Mouse (Mus musculus) lung, postnatal 0 days (tissue): ENCODE measurements around the gene Cntn4. TPM values are rescaled to one million over a fixed set of nuclear protein-coding genes. Genes with fewer than 3 reads are reported as not detected.

ENCODE experiments used
- ATAC-seq: fragments of 200-750 bp; cut with Nextera tagmentation; 2 replicates; pipeline ENCODE4 v1.8.0; 2017; ENCODE audit warnings: moderate library complexity
- DNase-seq: peaks from one replicate; pipeline ENCODE4 v3.0.0-alpha.2; 2016; ENCODE audit warnings: low spot score
- H3K27ac ChIP-seq: fragments of 300-500 bp; sonication (generic); 2 replicates; pipeline ENCODE4 v1.5.1; 2014; ENCODE audit warnings: antibody characterized with exemption, mild to moderate bottlenecking, low read length, mixed read lengths
- H3K27me3 ChIP-seq: fragments of 300-500 bp; sonication (generic); replicated peaks from 2 replicates; pipeline ENCODE4 v1.6.1; 2014; ENCODE audit warnings: low read length, mixed read lengths; ENCODE audit not compliant: insufficient read depth
- H3K36me3 ChIP-seq: fragments of 300-500 bp; sonication (generic); 2 replicates; pipeline ENCODE4 v1.6.1; 2014; ENCODE audit warnings: low read length, mixed read lengths; ENCODE audit not compliant: insufficient read depth
- H3K4me1 ChIP-seq: fragments of 300-500 bp; sonication (generic); 2 replicates; pipeline ENCODE4 v1.6.1; 2014; ENCODE audit warnings: antibody characterized with exemption, low read depth, low read length, mixed read lengths; ENCODE audit not compliant: insufficient read depth
- H3K4me2 ChIP-seq: fragments of 300-500 bp; sonication (generic); replicated peaks from 2 replicates; pipeline ENCODE4 v1.6.1; 2014; ENCODE audit warnings: low read depth, mild to moderate bottlenecking, low read length, moderate library complexity, mixed read lengths
- H3K4me3 ChIP-seq: fragments of 300-500 bp; sonication (generic); 2 replicates; pipeline ENCODE4 v1.5.1; 2014; ENCODE audit warnings: low read depth, low read length
- H3K9ac ChIP-seq: fragments of 300-500 bp; sonication (generic); replicated peaks from 2 replicates; pipeline ENCODE4 v1.6.1; 2014; ENCODE audit warnings: low read depth, mild to moderate bottlenecking
- H3K9me3 ChIP-seq: fragments of 300-500 bp; sonication (generic); 2 replicates; pipeline ENCODE4 v1.6.1; 2016; ENCODE audit warnings: low read length, mixed read lengths
- CTCF ChIP-seq: IDR thresholded peaks from 2 replicates; pipeline ENCODE4 v1.5.1; 2016; ENCODE audit warnings: antibody characterized with exemption, mild to moderate bottlenecking
- EP300 ChIP-seq: IDR thresholded peaks from 2 replicates; pipeline ENCODE4 v1.6.1; 2016; ENCODE audit warnings: antibody characterized with exemption, mild to moderate bottlenecking, control low read depth
- whole genome bisulfite sequencing: fragments of 180-500 bp; shearing (Covaris S2); extraction: QIAGEN DNeasy Blood & Tissue Kit; methylation state at CpG from one replicate; pipeline ENCODE4 v1.1.7; 2014; 5-methylcytosine and 5-hydroxymethylcytosine counted together
- polyA plus RNA-seq: library from polyadenylated mRNA; unstranded; fragments of >200 nt; fragmentation: Nextera tagmentation; extraction: Ambion mirVana; gene quantifications from 2 replicates; pipeline ENCODE4 v1.2.1, GENCODE M21; 2015

The Cntn4 gene
- polyA plus RNA-seq, 1 experiment from 2014 or later = 0.12 TPM

GRCm38 (mm10) chr6:105683251-105683650, 5.8 kb downstream of the Cntn4 start:
- Histone ChIP-seq H3K4me1 (no peaks in the 10 kb centered on the region), H3K4me2 (no peak overlapping the region), H3K9ac (no peak overlapping the region), H3K4me3 (no peak overlapping the region), H3K27me3 (no peaks in the 10 kb centered on the region), H3K36me3 (no peaks in the 10 kb centered on the region), H3K9me3 (no peaks in the 10 kb centered on the region), H3K27ac (no peak overlapping the region)
- ATAC-seq (no peak), DNase-seq (no peak)
- no peak for TF ChIP-seq EP300
- TF ChIP-seq CTCF = no peak
- 83% methylated on average over 5 of the region's 5 CpGs for WGBS

DNA sequence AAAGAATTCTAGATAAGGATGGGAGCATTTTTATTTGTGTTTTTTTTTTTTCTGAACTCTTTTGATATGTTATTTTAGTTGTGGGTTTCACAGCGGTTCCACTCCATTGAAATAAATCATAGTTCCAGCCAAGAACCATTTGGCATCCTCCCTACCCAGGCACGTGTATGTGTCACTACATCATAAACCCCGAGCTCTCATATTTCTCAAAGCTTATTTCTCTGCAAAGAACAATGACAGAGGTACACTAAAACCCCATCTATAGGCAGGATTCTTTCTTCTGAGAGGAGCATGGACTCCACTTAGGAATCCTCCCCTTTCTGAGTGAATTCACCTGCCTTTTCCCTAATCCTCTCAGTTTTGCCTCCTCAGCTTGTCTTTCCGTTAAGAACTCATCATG, 6.7 kb downstream of the Cntn4 start:
- TF ChIP-seq CTCF (no peak), EP300 (no peak)
- H3K27ac ChIP-seq = no peak overlapping the region
- H3K9ac ChIP-seq = no peak overlapping the region
- 31% methylated on average over 4 of the region's 4 CpGs for WGBS
- ATAC-seq (no peak), DNase-seq (no peak)
- H3K36me3 ChIP-seq = no peaks in the 10 kb centered on the region
- H3K9me3 ChIP-seq = no peaks in the 10 kb centered on the region
- no peak overlapping the region for H3K4me3 ChIP-seq
- no peak overlapping the region for H3K4me2 ChIP-seq
- no peaks in the 10 kb centered on the region for H3K4me1 ChIP-seq
- H3K27me3 ChIP-seq = no peaks in the 10 kb centered on the region

- H3K27me3 ChIP-seq = no peaks in the 10 kb centered on the region
- H3K36me3 ChIP-seq = no peaks in the 10 kb centered on the region
- H3K9me3 ChIP-seq = no peaks in the 10 kb centered on the region
- DNase-seq = no peak
- no peaks in the 10 kb centered on the region for H3K4me1 ChIP-seq
- ATAC-seq = no peak
- no peak overlapping the region for H3K27ac ChIP-seq
- no peak overlapping the region for H3K9ac ChIP-seq
- TF ChIP-seq EP300 = no peak
- no peak for TF ChIP-seq CTCF
- no peak overlapping the region for H3K4me3 ChIP-seq
- H3K4me2 ChIP-seq = no peak overlapping the region
Measured at GRCm38 (mm10) chr6:105688195-105688594, 10.7 kb downstream of the Cntn4 start.

DNA sequence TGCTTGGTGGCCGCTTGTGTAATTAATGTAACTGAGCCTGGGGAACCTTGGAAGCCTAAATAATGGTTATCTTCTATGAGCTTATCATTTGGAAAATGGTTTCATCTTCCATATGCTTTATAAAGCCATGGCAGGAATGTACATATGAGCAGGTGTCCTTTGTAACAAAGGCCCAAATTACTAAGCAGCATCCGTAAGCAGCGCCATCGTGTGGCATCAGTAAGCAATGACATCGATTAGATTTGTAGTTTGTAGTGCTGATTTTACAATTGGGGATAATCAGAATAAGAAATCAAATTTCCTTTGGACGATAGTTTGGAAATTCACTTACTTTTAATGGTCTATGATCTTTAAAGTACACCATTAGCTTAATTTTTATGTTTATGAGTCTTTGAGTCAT, 64.6 kb downstream of the Cntn4 start:
- Histone ChIP-seq H3K27ac (no peak overlapping the region), H3K36me3 (no peaks in the 10 kb centered on the region), H3K9me3 (no peaks in the 10 kb centered on the region), H3K4me2 (no peak overlapping the region), H3K9ac (no peak overlapping the region), H3K4me3 (no peak overlapping the region), H3K4me1 (no peaks in the 10 kb centered on the region), H3K27me3 (no peaks in the 10 kb centered on the region)
- WGBS = 27% methylated on average over 6 of the region's 6 CpGs
- DNase-seq (no peak), ATAC-seq (no peak)
- no peak for TF ChIP-seq EP300
- TF ChIP-seq CTCF = peak; percentile 35

- no peak overlapping the region for H3K4me3 ChIP-seq
Measured at GRCm38 (mm10) chr6:105780616-105781015, 103.2 kb downstream of the Cntn4 start.

GRCm38 (mm10) chr6:105788462-105788861, 111.0 kb downstream of the Cntn4 start:
- no peaks in the 10 kb centered on the region for H3K27me3 ChIP-seq

More at GRCm38 (mm10) chr6:105780616-105781015, 103.2 kb downstream of the Cntn4 start:
- WGBS = 84% methylated on average over 1 of the region's 1 CpGs
- no peak overlapping the region for H3K27ac ChIP-seq
- no peak for DNase-seq
- TF ChIP-seq EP300 = no peak
- no peak for TF ChIP-seq CTCF
- no peaks in the 10 kb centered on the region for H3K9me3 ChIP-seq
- no peak for ATAC-seq
- H3K4me2 ChIP-seq = no peak overlapping the region
- no peaks in the 10 kb centered on the region for H3K4me1 ChIP-seq
- no peak overlapping the region for H3K9ac ChIP-seq
- H3K36me3 ChIP-seq = no peaks in the 10 kb centered on the region
- H3K27me3 ChIP-seq = no peaks in the 10 kb centered on the region

DNA sequence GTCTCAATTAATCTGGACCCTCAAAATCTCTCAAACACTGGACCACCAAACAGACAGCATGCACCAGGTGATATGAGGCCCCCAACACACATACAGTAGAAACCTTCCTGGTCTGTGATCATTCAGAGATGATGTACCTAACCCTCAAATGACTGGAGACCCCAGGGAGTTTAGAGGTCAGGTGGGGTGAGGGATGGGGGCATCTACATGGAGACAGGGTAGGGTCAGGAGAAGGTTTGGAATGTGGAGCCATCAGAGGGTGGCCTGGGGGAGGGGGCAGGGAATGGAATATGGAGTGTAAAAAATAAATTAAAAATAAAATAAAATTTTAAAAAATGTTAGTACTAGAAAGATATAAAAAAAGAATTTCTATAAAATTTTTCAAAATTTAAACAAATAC, 157.6 kb downstream of the Cntn4 start:
- DNase-seq = no peak
- no peak overlapping the region for H3K4me2 ChIP-seq
- ATAC-seq = no peak
- H3K4me3 ChIP-seq = no peak overlapping the region
- H3K9ac ChIP-seq = no peak overlapping the region
- no peaks in the 10 kb centered on the region for H3K9me3 ChIP-seq
- no peaks in the 10 kb centered on the region for H3K4me1 ChIP-seq
- no peaks in the 10 kb centered on the region for H3K36me3 ChIP-seq
- H3K27me3 ChIP-seq = no peaks in the 10 kb centered on the region
- TF ChIP-seq CTCF (no peak), EP300 (no peak)
- H3K27ac ChIP-seq = no peak overlapping the region

More at GRCm38 (mm10) chr6:105788462-105788861, 111.0 kb downstream of the Cntn4 start:
- ATAC-seq (no peak), DNase-seq (no peak)
- Histone ChIP-seq H3K4me2 (no peak overlapping the region), H3K4me1 (no peaks in the 10 kb centered on the region), H3K9ac (no peak overlapping the region), H3K27ac (no peak overlapping the region), H3K36me3 (no peaks in the 10 kb centered on the region), H3K4me3 (no peak overlapping the region), H3K9me3 (no peaks in the 10 kb centered on the region)
- WGBS = 92% methylated on average over 2 of the region's 2 CpGs
- no peak for TF ChIP-seq EP300
- TF ChIP-seq CTCF = 0 out of 2 replicates have a peak, but pooled peaks have one; percentile 10
